14 mouse cellular contexts compared by ENCODE assay signal in the genomic region with DNA sequence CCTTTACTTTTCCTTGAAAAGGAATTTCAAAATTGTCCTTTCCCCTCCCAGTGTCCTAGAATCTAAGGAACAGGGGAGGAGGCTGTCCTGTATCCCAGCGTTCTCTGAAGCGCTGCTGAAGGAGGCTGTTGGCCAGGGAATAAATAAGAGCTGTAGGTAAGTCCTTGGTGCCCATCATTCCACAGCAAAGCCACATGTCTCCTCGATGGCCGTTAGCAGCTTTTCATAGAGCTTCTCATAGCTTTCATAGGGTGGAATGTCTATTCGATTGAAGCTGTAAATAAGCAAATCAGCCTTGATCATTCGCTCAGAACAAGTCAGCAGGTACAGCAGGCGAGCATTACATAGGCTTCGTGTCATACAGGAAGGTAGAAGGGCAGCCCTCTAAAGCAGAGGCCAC.
"Had no signal": no experiment of that assay in that cellular context is flagged by ENCODE, and none has a peak within 500 bp of the region (broad histone marks: within the 10 kb centered on the region; RNA-seq: fewer than 3 reads in every experiment).

No protein-coding gene starts in this region.

- DNase-seq: kidney, postnatal 36 days; lung, adult 18-20 months; lung, postnatal 10 days; lung, postnatal 36 days; midbrain, embryonic 14.5 days; thymus, adult 2 months; thymus, postnatal 14 days; thymus, postnatal 4 days had no signal

- H3K27ac ChIP-seq: kidney, postnatal 0 days; limb, embryonic 12.5 days; limb, embryonic 15.5 days; liver, embryonic 15.5 days; lung, embryonic 15.5 days; stomach, postnatal 0 days had no signal

- H3K4me3 ChIP-seq: limb, embryonic 12.5 days; limb, embryonic 15.5 days; liver, embryonic 15.5 days; lung, embryonic 15.5 days had no signal
